Mouse (Mus musculus) adrenal gland, adult 8-10 months (tissue): ENCODE data around the gene Tmed1. TPM values are rescaled to one million over a fixed set of nuclear protein-coding genes. Genes with fewer than 3 reads are reported as not detected.
"Not testable (repeated sequence)": the region's sequence is repeated elsewhere in the genome, so short reads cannot be mapped to it uniquely, and the experiment has no call there.

Source experiments
- DNase-seq: peaks from one replicate; pipeline ENCODE4 v3.0.0; 2022
- microRNA-seq, 2 experiments: library from miRNA; unstranded; fragments of <30 nt; microRNA quantifications; one replicate each; pipeline ENCODE4 v1.2.0; 2022
- total RNA-seq, 4 experiments: library from RNA; stranded (reverse); gene quantifications; 2 replicates each; pipeline ENCODE4 v1.2.4; 2022

Tmed1 gene
- total RNA-seq, 4 experiments from 2014 or later: 33.2 to 41.1 (median 37.1) TPM

GRCm38 (mm10) chr9:21469032-21470024 lies 40.7 kb downstream of the Tmed1 start:
- DNase-seq: no peak

- not testable (repeated sequence) for DNase-seq
Measured at GRCm38 (mm10) chr9:21464565-21464928, 45.5 kb downstream of the Tmed1 start.

- peak; percentile 53 for DNase-seq
Measured at GRCm38 (mm10) chr9:21463766-21464564, 46.1 kb downstream of the Tmed1 start.

GRCm38 (mm10) chr9:21463138-21463590 lies 46.9 kb downstream of the Tmed1 start:
- DNase-seq: peak; percentile 87

GRCm38 (mm10) chr9:21460400-21460940 lies 49.6 kb downstream of the Tmed1 start:
- DNase-seq: peak; percentile 62

GRCm38 (mm10) chr9:21458821-21459220 lies 51.2 kb downstream of the Tmed1 start:
- DNase-seq: no peak

Small RNA genes lying within 50 kb of the gene (microRNA-seq; reads per million reads assigned to microRNA genes)
- 0 to 0.18 reads per million in 2 experiments for gene Mir199a-1

Other genes starting within 250 kb of the Tmed1 start
- gene Atg4d, start 245.0 kb downstream of the Tmed1 start, total RNA-seq: 10 to 100 TPM; 38.7 to 47.3 (median 40.8) TPM
- 10 to 100 TPM; 33.0 to 52.0 (median 41.8) TPM for gene Kri1, start 222.3 kb downstream of the Tmed1 start, total RNA-seq
- gene Cdkn2d, start 218.8 kb downstream of the Tmed1 start, total RNA-seq: 10 to 100 TPM; 11.9 to 24.1 (median 18.5) TPM
- gene Ap1m2, start 197.9 kb downstream of the Tmed1 start, total RNA-seq: under 1 TPM in 1 of 4 experiments, not detected in 3; 0.23 TPM
- gene Slc44a2, start 189.6 kb downstream of the Tmed1 start, total RNA-seq: 100 to 1,000 TPM in 1 of 4 experiments, 10 to 100 TPM in 3; 39.0 to 103 (median 67.3) TPM
- 10 to 100 TPM; 47.3 to 86.4 (median 66.0) TPM for gene Ilf3, start 142.4 kb downstream of the Tmed1 start, total RNA-seq
- 10 to 100 TPM; 18.2 to 23.4 (median 19.0) TPM for gene Qtrt1, start 98.4 kb downstream of the Tmed1 start, total RNA-seq
- gene Dnm2, start 85.3 kb downstream of the Tmed1 start, total RNA-seq: 100 to 1,000 TPM; 106 to 132 (median 114) TPM
- gene AB124611, start 15.9 kb upstream of the Tmed1 start, total RNA-seq: 1 to 10 TPM in 3 of 4 experiments, under 1 TPM in 1; 0.77 to 2.3 (median 1.6) TPM
- 10 to 100 TPM; 37.7 to 59.2 (median 52.6) TPM for gene Carm1, start 36.6 kb upstream of the Tmed1 start, total RNA-seq
- gene Timm29, start 82.5 kb upstream of the Tmed1 start, total RNA-seq: 10 to 100 TPM; 61.4 to 80.6 (median 69.3) TPM
- 10 to 100 TPM; 33.2 to 52.0 (median 44.1) TPM for gene Yipf2, start 82.6 kb upstream of the Tmed1 start, total RNA-seq
- 10 to 100 TPM; 78.6 to 92.0 (median 80.9) TPM for gene Smarca4, start 105.9 kb upstream of the Tmed1 start, total RNA-seq
- gene Ldlr, start 213.2 kb upstream of the Tmed1 start, total RNA-seq: 100 to 1,000 TPM; 102 to 164 (median 147) TPM